Mouse (Mus musculus) CD4-positive, CD25-positive, alpha-beta regulatory T cell, adult 4 months (primary cell): ENCODE measurements at regions not wholly inside any gene's neighbourhood (a gene's known extent, or its start where the extent isn't known, plus 50 kb on each side); places are given as distances from the start of the nearest gene placed in this dataset.

ENCODE experiments used
- ATAC-seq: one replicate; pipeline ENCODE4 v1.8.0; 2017

GRCm38 (mm10) chr2:178542032-178542431 lies 111.7 kb downstream of the Cdh26 start:
- no peak for ATAC-seq

GRCm38 (mm10) chr2:178544411-178544810 lies 114.1 kb downstream of the Cdh26 start:
- ATAC-seq, result no peak

GRCm38 (mm10) chr2:178545601-178546352 lies 115.4 kb downstream of the Cdh26 start:
- no peak for ATAC-seq

- no peak for ATAC-seq
Measured at GRCm38 (mm10) chr2:178546353-178546720, 116.0 kb downstream of the Cdh26 start.

GRCm38 (mm10) chr2:178546888-178547287 lies 116.6 kb downstream of the Cdh26 start:
- no peak for ATAC-seq

GRCm38 (mm10) chr2:178548937-178549336 lies 118.6 kb downstream of the Cdh26 start:
- no peak for ATAC-seq

GRCm38 (mm10) chr2:178553736-178554135 lies 123.4 kb downstream of the Cdh26 start:
- ATAC-seq, result no peak

GRCm38 (mm10) chr2:178555692-178556340 lies 125.5 kb downstream of the Cdh26 start:
- no peak for ATAC-seq

- ATAC-seq, result no peak
Measured at GRCm38 (mm10) chr2:178557934-178558333, 127.6 kb downstream of the Cdh26 start.

GRCm38 (mm10) chr2:178563287-178563686 lies 133.0 kb downstream of the Cdh26 start:
- ATAC-seq, result no peak

GRCm38 (mm10) chr2:178565368-178565818 lies 135.1 kb downstream of the Cdh26 start:
- no peak for ATAC-seq

- ATAC-seq, result no peak
Measured at GRCm38 (mm10) chr2:178567493-178567892, 137.2 kb downstream of the Cdh26 start.

- no peak for ATAC-seq
Measured at GRCm38 (mm10) chr2:178572301-178572700, 142.0 kb downstream of the Cdh26 start.

- no peak for ATAC-seq
Measured at GRCm38 (mm10) chr2:178574859-178575258, 144.5 kb downstream of the Cdh26 start.

- no peak for ATAC-seq
Measured at GRCm38 (mm10) chr2:178575403-178575802, 145.1 kb downstream of the Cdh26 start.

GRCm38 (mm10) chr2:178576067-178576466 lies 145.7 kb downstream of the Cdh26 start:
- no peak for ATAC-seq

- ATAC-seq, result no peak
Measured at GRCm38 (mm10) chr2:178579571-178579970, 149.2 kb downstream of the Cdh26 start.

GRCm38 (mm10) chr2:178581306-178581705 lies 151.0 kb downstream of the Cdh26 start:
- no peak for ATAC-seq

GRCm38 (mm10) chr2:178584970-178585566 lies 154.7 kb downstream of the Cdh26 start:
- no peak for ATAC-seq

GRCm38 (mm10) chr2:178587134-178587636 lies 156.9 kb downstream of the Cdh26 start:
- no peak for ATAC-seq

GRCm38 (mm10) chr2:178593743-178594142 lies 163.4 kb downstream of the Cdh26 start:
- no peak for ATAC-seq

- ATAC-seq, result no peak
Measured at GRCm38 (mm10) chr2:178594177-178594576, 163.8 kb downstream of the Cdh26 start.

- no peak for ATAC-seq
Measured at GRCm38 (mm10) chr2:178596312-178597083, 166.2 kb downstream of the Cdh26 start.
